Mouse (Mus musculus) midbrain, embryonic 16.5 days (tissue): Measurements from ENCODE around the gene Ephb4. TPM values are rescaled to one million over a fixed set of nuclear protein-coding genes. Genes with fewer than 3 reads are reported as not detected.

Source experiments
- ATAC-seq: fragments of 200-750 bp; cut with Nextera tagmentation; 2 replicates; pipeline ENCODE4 v1.8.0; 2017; ENCODE audit warnings: moderate TSS enrichment
- H3K27ac ChIP-seq: fragments of 300-500 bp; sonication (generic); 2 replicates; pipeline ENCODE4 v1.5.1; 2014; ENCODE audit warnings: mild to moderate bottlenecking, low read length, mixed read lengths
- H3K27me3 ChIP-seq: fragments of 300-500 bp; sonication (generic); 2 replicates; pipeline ENCODE4 v1.6.1; 2014; ENCODE audit warnings: low read depth, low read length, mixed read lengths; ENCODE audit not compliant: control insufficient read depth, insufficient read depth
- H3K36me3 ChIP-seq: fragments of 300-500 bp; sonication (generic); 2 replicates; pipeline ENCODE4 v1.6.1; 2014; ENCODE audit warnings: mild to moderate bottlenecking, low read length, moderate library complexity, mixed read lengths; ENCODE audit not compliant: control insufficient read depth, insufficient read depth
- H3K4me1 ChIP-seq: fragments of 300-500 bp; sonication (generic); 2 replicates; pipeline ENCODE4 v1.6.1; 2014; ENCODE audit warnings: mild to moderate bottlenecking, low read length, mixed read lengths; ENCODE audit not compliant: control insufficient read depth, insufficient read depth
- H3K4me2 ChIP-seq: fragments of 300-500 bp; sonication (generic); 2 replicates; pipeline ENCODE4 v1.6.1; 2014; ENCODE audit warnings: mild to moderate bottlenecking, low read length, mixed read lengths
- H3K4me3 ChIP-seq: fragments of 300-500 bp; sonication (generic); 2 replicates; pipeline ENCODE4 v1.5.1; 2014; ENCODE audit warnings: low read depth, mild to moderate bottlenecking, low read length, moderate library complexity, mixed read lengths
- H3K9ac ChIP-seq: fragments of 300-500 bp; sonication (generic); 2 replicates; pipeline ENCODE4 v1.6.1; 2014; ENCODE audit warnings: low read depth, low read length, mixed read lengths
- H3K9me3 ChIP-seq: fragments of 300-500 bp; sonication (generic); replicated peaks from 2 replicates; pipeline ENCODE4 v1.6.1; 2014; ENCODE audit warnings: mild to moderate bottlenecking, low read length, mixed read lengths; ENCODE audit not compliant: control insufficient read depth, poor library complexity, severe bottlenecking
- WGBS: fragments of 180-500 bp; shearing (Covaris S2); extraction: QIAGEN DNeasy Blood & Tissue Kit; methylation state at CpG from one replicate; pipeline ENCODE4 v1.1.7; 2014; 5-methylcytosine and 5-hydroxymethylcytosine counted together
- polyA plus RNA-seq: library from polyadenylated mRNA; unstranded; fragments of >200 nt; fragmentation: Nextera tagmentation; extraction: Ambion mirVana; gene quantifications from 2 replicates; pipeline ENCODE4 v1.2.1, GENCODE M21; 2015

Ephb4 gene
- polyA plus RNA-seq, 1 experiment from 2014 or later = 4.8 TPM

GRCm38 (mm10) chr5:137350205-137351057 is 522 bp downstream of the Ephb4 start:
- ATAC-seq = peak; percentile 61
- Histone ChIP-seq H3K4me2 (peak overlapping the region; percentile 96), H3K36me3 (no peaks in the 10 kb centered on the region), H3K27ac (peak overlapping the region; percentile 64), H3K9ac (peak overlapping the region; percentile 76), H3K4me3 (peak overlapping the region; percentile 65), H3K27me3 (peaks cover 12% of the 10 kb centered on the region), H3K4me1 (peaks cover 28% of the 10 kb centered on the region), H3K9me3 (no peaks in the 10 kb centered on the region)
- WGBS = under 1% methylated on average over 55 of the region's 55 CpGs

GRCm38 (mm10) chr5:137351058-137351380 is 1.1 kb downstream of the Ephb4 start:
- no peak for ATAC-seq
- peak overlapping the region; percentile 21; the same call in 1 of the 2 replicates for H3K9ac ChIP-seq
- H3K4me2 ChIP-seq = peak overlapping the region; percentile 96
- peaks cover 12% of the 10 kb centered on the region for H3K27me3 ChIP-seq
- peaks cover 28% of the 10 kb centered on the region for H3K4me1 ChIP-seq
- H3K27ac ChIP-seq = no peak overlapping the region
- H3K4me3 ChIP-seq = peak overlapping the region; percentile 65
- H3K36me3 ChIP-seq = no peaks in the 10 kb centered on the region
- 4% methylated on average over 8 of the region's 8 CpGs for WGBS
- H3K9me3 ChIP-seq = no peaks in the 10 kb centered on the region

GRCm38 (mm10) chr5:137351394-137351793 is 1.5 kb downstream of the Ephb4 start:
- peaks cover 28% of the 10 kb centered on the region for H3K4me1 ChIP-seq
- H3K4me3 ChIP-seq = peak overlapping the region; percentile 65
- H3K27me3 ChIP-seq = peaks cover 12% of the 10 kb centered on the region
- H3K36me3 ChIP-seq = no peaks in the 10 kb centered on the region
- WGBS = 12% methylated on average over 4 of the region's 4 CpGs
- H3K27ac ChIP-seq = no peak overlapping the region
- H3K4me2 ChIP-seq = peak overlapping the region; percentile 96
- no peak overlapping the region; the same call in 1 of the 2 replicates for H3K9ac ChIP-seq
- ATAC-seq = no peak
- H3K9me3 ChIP-seq = no peaks in the 10 kb centered on the region

GRCm38 (mm10) chr5:137352011-137352975 is 2.4 kb downstream of the Ephb4 start:
- WGBS = 25% methylated on average over 16 of the region's 16 CpGs
- peaks cover 28% of the 10 kb centered on the region for H3K4me1 ChIP-seq

GRCm38 (mm10) chr5:137354091-137354490 is 4.2 kb downstream of the Ephb4 start:
- Histone ChIP-seq H3K36me3 (no peaks in the 10 kb centered on the region), H3K9me3 (no peaks in the 10 kb centered on the region), H3K4me1 (peaks cover 18% of the 10 kb centered on the region), H3K9ac (no peak overlapping the region), H3K4me2 (no peak overlapping the region), H3K4me3 (no peak overlapping the region), H3K27me3 (peaks cover 10% of the 10 kb centered on the region), H3K27ac (no peak overlapping the region)
- ATAC-seq = no peak
- 90% methylated on average over 17 of the region's 17 CpGs for WGBS

More at GRCm38 (mm10) chr5:137352011-137352975, 2.4 kb downstream of the Ephb4 start:
- Histone ChIP-seq H3K36me3 (no peaks in the 10 kb centered on the region), H3K4me2 (peak overlapping the region; percentile 96), H3K4me3 (peak overlapping the region; percentile 65), H3K27me3 (peaks cover 12% of the 10 kb centered on the region), H3K9ac (peak overlapping the region; percentile 30; the same call in 1 of the 2 replicates), H3K27ac (no peak overlapping the region), H3K9me3 (no peaks in the 10 kb centered on the region)
- ATAC-seq = no peak

DNA sequence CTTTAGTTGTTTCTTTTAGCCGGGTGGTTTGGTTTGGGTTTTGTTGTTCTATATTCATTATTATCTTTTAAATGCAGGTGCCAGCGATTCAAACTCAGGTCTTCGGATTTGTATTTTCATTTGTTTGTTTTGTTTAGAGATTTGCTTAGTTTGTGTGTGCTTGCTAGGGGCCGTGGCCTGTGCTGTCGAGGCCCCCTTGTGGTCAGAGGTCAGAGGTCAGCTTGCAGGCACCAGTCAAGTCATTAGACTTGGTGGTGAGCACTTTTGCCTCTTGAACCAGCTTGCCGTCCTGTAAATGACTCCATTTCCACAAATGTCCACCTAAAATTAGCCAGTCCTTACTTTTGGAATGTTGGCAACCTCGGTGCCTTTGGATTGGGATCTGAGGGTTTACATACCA is 8.5 kb downstream of the Ephb4 start:
- no peaks in the 10 kb centered on the region for H3K27me3 ChIP-seq
- H3K9ac ChIP-seq = no peak overlapping the region
- H3K4me2 ChIP-seq = no peak overlapping the region
- 45% methylated on average over 7 of the region's 7 CpGs for WGBS
- no peaks in the 10 kb centered on the region for H3K9me3 ChIP-seq
- H3K4me3 ChIP-seq = no peak overlapping the region
- no peak overlapping the region for H3K27ac ChIP-seq
- no peak for ATAC-seq
- no peaks in the 10 kb centered on the region for H3K4me1 ChIP-seq
- H3K36me3 ChIP-seq = no peaks in the 10 kb centered on the region

GRCm38 (mm10) chr5:137369665-137370064 is 19.8 kb downstream of the Ephb4 start:
- no peak overlapping the region for H3K9ac ChIP-seq
- no peak overlapping the region for H3K27ac ChIP-seq
- H3K27me3 ChIP-seq = no peaks in the 10 kb centered on the region
- 96% methylated on average over 10 of the region's 11 CpGs for WGBS
- no peak overlapping the region for H3K4me2 ChIP-seq
- no peak for ATAC-seq
- H3K36me3 ChIP-seq = no peaks in the 10 kb centered on the region
- H3K4me3 ChIP-seq = no peak overlapping the region
- no peaks in the 10 kb centered on the region for H3K9me3 ChIP-seq
- no peaks in the 10 kb centered on the region for H3K4me1 ChIP-seq

DNA sequence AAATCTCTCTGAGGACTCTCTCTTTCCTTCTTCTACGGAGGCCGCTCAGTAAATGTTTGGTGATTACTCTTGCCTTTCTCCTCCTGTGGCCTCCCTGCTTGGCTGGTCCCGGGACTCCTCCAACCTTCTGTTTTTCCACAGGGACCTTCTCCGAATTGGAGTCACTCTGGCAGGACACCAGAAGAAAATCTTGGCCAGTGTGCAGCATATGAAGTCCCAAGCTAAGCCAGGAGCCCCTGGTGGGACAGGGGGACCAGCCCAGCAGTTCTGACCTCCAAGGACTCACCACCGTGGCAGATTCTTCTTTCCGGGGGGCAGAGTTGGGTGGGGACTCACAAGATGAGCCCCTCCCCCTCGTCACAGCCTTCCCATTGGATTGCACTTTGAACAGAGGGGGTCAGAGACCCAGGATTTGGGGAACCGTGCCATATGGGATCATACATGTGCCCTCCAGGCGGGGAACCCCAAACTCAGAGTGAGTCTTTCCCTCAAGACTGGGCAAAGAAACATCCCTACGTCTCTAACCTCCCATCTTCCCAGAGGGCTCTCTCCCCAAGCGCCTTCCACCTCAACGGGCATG is 23.6 kb downstream of the Ephb4 start:
- Histone ChIP-seq H3K4me2 (no peak overlapping the region), H3K27ac (no peak overlapping the region), H3K27me3 (no peaks in the 10 kb centered on the region), H3K36me3 (no peaks in the 10 kb centered on the region), H3K4me3 (no peak overlapping the region), H3K9ac (no peak overlapping the region), H3K4me1 (peaks cover 3% of the 10 kb centered on the region; the same call in 1 of the 2 replicates), H3K9me3 (no peaks in the 10 kb centered on the region)
- no peak for ATAC-seq
- WGBS = 89% methylated on average over 12 of the region's 12 CpGs
